Mouse (Mus musculus): ENCODE measurements around the gene Sp3.
"Not testable (repeated sequence)": the region's sequence is repeated elsewhere in the genome, so short reads cannot be mapped to it uniquely, and the experiment has no call there.

Sp3 gene

DNA sequence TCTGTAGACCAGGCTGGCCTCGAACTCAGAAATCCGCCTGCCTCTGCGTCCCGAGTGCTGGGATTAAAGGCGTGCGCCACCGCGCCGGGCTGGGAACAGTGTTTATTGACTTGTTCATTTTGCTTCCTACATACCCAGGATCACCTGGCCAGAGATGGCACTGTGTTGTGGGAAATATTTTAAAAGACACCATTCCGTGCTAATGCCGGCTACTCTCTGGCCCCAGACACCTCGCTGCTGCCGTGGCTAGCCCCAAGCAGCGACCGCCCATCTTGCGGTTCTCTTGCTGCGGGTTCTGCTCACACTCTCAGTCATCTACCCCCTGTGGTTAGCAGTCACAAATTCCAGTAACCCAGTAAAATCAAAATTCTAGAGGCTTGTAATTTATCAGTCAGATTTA, 12.3 kb upstream of the Sp3 start:
- in situ Hi-C loops (cut with MboI): loop anchor here (10.0 kb wide), 1 partner anchor 62 kb away; no protein-coding TSS in a partner anchor

DNA sequence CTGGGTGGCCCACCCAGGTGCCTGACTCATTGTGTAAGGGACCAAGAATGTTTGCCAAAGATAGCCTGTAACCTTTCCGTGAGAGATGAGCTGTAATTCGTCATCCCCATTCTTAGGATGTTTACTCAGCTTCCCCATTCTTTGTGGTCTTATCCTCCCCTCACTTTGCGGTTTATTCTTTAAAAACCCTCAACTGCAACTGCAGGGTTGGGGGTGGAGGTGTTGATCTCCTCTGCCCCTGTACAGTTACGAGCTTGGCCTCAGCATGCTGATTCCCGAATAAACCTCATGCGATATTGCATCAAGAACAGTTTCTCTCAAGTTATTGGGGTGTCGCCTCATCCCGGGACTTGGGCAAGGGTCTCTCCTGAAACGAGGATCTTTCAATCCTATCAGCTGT, 8.7 kb upstream of the Sp3 start:
- in situ Hi-C loops (cut with MboI): not testable (repeated sequence)

DNA sequence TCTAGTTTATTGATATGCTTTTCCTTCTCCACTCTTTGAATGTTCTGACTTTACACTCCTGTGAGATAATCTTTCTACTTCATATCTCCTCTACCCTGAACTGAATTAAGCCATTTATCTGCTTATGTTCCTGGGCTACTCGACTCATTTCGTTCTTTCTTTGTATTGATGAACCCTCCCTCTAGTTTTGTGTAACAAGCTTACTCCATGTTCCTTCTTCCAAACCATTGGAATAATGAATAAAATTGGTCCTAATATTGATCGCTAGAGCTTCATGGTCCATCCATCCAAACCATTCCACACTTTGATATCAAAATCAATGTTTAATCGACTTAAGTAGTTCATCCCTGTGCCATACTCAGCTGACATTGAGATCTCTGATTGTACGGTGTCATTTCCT, 6.4 kb upstream of the Sp3 start, which contains the start of gene Gm11084:
Gene Gm11084 (minus strand): TSS at position 101 of the 400 bp plus-strand sequence.
- in situ Hi-C loops (cut with MboI): no loop called here

DNA sequence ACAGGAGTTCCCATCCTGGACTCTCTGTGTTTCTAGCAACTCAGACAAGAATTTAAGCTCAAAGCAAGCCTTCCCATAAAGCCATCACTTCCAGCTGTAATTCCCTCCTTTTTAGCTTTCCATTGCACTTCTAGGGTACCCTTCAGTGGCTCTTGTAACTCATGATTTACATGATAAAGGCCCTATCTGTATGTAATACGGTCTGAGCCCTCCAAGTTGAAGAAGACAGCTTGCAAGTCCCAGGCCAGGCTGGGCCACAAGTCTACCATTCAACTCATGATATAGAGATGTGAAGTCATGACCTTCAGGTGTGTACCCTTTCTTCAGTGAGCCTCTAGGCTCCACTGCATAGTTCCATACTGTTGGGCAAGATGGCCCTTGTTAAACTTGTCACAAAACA, 5.3 kb upstream of the Sp3 start:
- in situ Hi-C loops (cut with MboI): no loop called here

DNA sequence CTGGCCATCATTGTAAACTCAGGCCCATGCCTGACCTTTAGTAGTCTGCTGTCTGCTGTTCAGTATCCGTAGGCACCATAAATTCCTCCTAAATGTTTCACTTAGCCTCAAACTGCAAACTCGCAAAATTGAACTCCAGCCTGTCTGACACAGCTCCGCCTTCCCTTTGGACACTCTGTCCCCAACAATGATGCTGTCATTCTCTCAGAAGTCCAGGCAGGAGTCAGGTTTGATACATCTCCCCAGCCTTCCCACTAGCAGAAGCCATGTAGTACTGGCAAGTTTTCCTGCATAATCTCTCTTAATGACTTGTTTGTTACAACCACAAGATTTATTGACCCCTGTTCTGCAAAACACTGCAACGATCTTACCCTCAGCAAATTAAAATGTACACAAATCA, 4.6 kb upstream of the Sp3 start:
- in situ Hi-C loops (cut with MboI): no loop called here

DNA sequence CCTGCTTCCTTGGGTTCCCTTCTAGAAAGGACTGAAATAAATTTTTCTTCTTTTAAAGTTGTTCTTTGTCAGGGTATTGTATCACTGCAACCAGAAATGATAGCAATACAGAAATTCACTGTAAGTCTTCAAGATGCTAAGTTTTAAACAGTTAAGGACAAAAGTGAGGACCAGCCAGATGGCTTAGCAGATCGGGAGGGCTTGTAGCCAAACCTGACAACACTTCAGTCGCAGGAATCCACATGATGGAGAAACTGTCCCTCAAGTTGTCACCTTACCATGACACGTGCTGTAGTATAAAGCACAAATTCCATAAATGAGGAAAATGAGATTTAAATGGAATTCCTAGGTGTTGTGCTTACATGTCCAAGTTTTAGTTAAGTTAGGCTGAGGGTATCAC, 3.0 kb upstream of the Sp3 start:
- in situ Hi-C loops (cut with MboI): no loop called here

DNA sequence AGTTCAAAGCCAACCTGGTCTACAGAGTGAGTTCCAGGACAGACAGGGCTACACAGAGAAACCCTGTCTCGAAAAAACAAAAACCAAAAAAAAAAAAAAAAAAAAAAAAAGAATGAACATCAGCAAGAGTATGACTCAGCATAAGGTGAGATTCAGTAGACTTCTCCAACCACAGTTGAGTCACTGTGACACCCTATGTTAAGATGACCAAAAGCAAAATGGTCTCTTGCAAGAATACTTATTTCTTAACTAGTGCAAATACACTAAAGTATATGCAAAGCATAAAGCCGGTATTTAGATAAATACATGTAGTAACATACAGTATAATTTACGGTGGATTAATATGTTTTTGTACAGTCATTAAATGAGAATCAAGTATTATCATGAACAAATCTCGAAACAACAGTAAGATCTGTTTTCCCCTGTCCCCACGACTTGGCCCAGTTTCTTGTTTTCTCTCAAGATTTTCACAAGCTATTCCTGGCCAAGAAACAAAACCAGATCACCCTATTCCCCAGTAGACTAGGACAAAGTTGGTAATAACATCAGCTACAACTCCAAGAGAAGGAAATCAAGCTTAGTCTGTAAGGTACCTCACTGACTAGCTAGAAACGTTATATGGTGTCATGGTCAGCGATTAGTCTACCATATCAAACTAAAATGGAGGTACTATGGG, 2.0 kb upstream of the Sp3 start:
- in situ Hi-C loops (cut with MboI): no loop called here

DNA sequence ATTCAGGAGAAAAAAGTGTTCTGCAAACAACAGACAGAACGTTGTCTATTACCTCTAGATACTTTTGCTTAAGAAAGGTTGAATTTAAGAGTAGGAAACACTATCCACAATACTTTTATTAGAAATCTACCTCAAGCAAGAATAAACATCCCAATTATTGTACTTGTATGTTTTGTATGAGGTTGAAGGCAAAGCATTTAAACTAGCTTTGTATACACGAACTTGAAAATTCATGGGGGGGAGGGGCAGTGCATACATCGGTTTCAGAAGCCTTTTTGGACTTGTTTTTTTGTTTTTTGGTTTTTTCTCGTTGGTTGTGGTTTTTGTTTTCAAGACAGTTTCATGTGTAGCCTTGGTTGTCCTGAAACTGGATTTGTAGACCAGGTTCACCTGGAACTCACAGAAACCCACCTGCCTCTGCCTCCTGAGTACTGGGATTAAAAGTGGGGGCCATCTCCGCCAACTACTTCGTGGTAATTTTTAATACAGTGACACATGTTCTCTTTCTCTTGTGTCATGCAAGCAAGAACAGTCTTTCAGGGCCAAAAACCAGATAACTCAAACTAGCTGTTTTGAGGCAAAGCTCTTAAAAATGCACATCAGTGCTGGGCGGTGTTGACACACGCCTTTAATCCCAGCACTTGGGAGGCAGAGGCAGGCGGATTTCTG, 1.3 kb upstream of the Sp3 start:
- in situ Hi-C loops (cut with MboI): no loop called here

DNA sequence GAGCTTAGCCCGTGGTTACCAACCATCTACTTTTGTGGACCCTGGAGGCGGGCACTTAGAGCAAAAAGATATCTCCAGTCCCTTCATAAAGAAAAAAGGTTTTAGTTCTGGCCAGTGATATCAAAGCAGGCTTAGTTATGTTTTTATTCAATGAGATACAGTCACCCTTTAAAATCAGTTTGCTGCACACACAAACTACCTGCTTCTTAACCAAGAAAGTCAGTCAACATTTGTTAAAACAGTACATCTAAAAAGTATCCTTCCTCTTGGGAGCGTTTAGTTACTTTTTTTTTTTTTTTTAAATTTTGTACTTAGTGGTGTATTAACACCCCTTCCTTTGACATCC, 802 bp upstream of the Sp3 start:
- in situ Hi-C loops (cut with MboI): no loop called here

DNA sequence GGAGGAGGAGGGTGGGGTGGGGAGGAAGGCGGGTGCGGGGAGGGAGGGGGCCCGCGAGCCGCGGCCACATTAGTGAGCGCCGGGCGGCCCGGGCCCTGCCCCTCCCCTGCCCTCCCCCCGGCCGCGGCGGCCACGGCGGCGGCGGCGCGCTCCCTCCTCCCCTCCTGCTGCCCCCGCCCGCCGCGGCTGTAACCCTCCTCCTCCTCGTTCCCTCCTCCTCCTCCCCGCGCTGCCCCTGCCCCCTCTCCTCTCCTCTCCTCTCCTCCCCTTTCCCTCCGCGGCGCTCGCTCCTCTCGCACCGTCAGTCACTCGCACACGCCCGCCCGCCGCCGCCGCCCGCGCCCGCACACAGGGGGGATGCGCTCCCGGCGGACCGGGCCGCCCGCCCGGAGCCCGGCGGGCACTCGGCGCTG, 581 bp downstream of the Sp3 start:
- in situ Hi-C loops (cut with MboI): no loop called here

DNA sequence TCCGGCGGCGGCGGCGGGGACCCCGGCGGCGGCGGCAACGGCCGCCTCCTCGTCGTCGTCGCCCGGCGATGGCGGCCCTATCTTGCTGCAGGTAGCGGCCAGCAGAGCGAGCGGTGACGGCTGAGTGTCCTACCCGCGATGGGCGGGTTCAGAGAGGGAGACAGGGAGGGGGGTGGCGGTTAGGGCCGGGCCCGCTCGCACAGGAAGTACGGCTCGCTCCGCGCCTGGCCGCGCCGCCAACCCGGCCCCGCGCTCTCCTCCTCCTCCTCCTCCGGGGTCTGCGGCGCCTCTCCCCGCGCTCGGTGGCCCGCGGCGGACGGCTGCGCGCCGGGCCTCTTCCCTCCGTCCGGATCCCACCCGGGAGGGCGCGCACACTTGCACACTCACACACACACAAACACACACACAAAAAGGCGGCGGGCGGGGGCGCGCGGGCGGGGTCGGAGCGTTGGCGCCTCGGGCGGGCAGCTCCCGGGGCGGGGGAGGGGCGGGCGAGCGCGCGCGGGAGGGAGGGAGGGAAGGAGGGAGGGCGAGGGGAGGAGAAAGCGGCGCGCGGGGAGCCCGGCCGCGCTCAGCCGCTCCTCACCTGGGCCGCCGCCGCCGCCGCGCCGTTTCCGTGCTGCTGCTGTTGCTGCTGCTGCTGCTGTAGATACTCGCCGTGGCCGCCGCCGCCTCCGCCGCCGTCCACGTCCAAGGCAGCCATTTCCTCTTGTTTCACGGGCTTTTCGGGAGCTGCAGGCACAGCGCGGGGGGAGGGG, 1.2 kb downstream of the Sp3 start:
- in situ Hi-C loops (cut with MboI): no loop called here

DNA sequence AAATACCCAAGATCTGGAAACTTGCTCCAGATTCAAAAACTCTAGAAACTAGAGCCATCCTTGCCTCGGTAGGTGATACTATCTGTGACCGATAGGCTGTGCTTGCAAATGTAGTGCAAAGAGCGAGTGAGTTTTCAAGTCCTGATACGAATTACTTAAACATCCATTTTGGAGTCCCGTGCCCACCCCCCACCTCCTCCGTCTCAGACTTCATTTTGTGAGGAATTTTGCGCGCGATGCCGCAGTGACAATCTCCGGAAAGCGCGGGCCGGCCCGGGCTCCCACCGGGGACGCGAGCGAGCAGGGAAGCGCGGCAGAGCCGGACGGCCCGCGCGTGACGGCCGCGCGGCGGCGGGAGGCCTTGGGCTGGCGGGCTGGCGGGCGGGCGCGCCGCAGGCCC, 1.8 kb downstream of the Sp3 start:
- in situ Hi-C loops (cut with MboI): no loop called here

DNA sequence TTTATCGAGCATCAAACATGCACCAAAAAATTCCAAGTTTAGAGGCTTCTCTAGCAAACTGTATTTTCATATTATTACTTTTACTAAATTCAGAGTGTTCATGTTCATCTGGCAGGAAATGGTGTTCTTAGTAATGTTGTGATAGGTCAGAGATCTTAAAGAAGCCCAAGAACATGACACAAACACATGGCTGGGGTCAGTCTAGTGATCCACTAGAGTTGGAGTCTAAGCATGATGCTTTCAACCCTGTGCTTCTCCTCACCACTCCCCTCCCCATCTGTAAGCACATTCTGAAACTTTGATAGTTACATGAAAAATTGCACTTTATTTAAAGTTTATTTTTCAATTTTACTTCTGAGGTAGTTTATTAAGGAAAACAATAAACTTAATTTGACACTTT, 3.0 kb downstream of the Sp3 start:
- in situ Hi-C loops (cut with MboI): no loop called here

DNA sequence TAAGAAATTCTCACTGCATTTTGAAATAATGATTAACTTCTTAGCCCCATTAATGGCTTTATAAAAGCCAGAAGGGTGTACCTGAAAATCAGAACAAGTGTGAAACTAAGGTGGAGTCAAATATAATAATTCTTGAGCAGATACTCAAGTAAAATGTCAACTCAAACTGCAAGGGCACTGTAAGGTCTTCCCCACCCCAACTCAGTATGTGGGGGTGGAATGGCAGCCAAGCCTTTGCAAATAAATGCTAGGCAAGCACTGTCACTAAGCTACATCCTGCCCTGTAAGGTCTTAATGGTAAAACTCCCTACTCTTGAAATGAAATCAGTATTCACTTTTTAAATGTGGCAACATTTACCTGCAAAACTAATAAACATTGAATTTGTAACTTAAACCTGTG, 4.2 kb downstream of the Sp3 start:
- in situ Hi-C loops (cut with MboI): no loop called here

DNA sequence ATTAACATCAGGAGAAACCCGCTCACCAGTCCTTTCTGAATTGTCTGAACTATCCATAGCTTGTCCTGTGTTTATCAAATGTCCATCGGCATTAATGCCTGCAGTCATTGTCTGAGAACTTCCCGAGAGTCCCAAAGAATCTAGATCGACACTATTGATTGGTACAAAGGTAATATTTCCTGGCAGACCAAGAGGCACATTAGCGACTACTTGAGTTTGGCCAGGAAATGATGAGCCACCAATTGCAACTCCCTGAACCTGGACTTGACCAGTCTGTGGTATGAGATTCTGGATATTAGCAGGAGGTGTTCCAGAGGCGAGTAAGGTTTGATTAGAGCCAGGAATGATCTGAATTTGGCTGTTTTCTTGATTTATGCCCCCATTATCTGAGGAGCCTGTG, 9.4 kb downstream of the Sp3 start:
- in situ Hi-C loops (cut with MboI): no loop called here

DNA sequence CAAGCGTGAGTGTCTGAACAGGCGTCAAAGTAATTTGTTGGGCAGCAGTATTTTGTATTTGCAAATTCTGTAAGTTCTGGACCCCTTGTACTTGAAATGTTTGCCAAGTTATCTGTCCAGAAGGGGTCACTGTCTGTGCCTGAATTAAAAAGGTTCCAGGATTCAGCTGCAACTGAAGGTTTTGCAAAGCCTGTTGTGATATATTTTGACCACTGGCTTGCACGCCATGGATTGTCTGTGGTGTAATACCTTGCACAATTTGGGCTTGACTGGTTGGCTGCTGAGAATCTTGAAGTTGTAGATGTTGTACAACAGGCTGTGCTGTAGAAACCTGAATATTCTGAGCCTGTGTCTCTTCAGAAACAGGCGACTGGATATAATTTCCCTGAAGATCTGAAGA, 9.9 kb downstream of the Sp3 start:
- in situ Hi-C loops (cut with MboI): no loop called here

DNA sequence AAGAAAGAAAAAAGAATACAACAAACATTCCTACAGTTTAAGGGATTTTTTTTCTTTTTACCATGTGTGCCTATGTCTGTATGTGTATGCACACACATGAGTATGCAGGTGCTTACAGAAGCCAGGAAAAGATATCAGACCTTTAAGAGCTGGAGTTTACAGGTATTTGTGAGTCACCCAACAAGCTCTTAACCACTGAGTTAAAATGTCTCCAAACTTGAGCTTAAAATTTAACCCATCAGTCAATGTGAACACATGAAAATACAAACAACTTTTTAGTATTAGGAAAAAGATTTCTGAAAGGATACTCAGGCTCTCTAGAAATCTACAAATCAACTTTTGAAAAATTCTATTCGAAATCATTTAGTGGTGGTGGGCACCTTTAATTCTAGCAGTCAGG, 11.7 kb downstream of the Sp3 start:
- in situ Hi-C loops (cut with MboI): no loop called here

DNA sequence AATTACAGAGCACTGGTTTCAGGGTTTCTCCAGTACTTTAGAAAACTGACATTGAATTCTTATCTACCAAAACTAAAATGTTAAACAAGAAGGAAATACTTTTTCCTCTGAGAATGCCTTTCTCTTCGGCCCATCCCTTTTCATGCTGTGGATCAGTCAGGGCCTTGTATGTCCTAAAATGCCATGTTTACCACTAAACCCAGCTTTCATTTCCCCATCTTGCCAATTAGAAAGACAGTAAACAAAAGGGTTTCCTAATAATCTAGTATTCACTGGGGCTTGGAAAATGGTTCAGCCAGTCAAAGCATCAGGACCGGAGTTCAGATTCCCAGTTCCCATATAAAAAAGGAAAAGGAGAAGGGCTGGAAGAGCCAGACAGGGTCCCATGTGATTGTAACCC, 14.8 kb downstream of the Sp3 start:
- in situ Hi-C loops (cut with MboI): no loop called here

DNA sequence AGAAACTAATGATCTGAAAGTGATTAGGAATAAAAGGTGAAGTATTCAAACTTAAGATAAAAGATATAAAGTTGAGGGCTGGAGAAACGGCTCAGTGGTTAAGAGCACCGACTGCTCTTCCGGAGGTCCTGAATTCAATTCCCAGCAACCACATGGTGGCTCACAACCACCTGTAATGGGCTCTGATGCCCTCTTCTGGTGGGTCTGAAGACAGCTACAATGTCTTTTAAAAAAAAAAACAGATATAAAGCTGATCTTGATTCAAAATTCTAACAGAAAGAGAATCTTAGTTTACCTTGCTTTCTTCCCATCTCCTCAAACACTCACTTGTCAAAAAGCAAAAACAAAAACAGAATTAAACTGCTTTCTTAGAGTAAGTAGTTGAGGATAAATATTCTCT, 23.8 kb downstream of the Sp3 start:
- in situ Hi-C loops (cut with MboI): no loop called here

DNA sequence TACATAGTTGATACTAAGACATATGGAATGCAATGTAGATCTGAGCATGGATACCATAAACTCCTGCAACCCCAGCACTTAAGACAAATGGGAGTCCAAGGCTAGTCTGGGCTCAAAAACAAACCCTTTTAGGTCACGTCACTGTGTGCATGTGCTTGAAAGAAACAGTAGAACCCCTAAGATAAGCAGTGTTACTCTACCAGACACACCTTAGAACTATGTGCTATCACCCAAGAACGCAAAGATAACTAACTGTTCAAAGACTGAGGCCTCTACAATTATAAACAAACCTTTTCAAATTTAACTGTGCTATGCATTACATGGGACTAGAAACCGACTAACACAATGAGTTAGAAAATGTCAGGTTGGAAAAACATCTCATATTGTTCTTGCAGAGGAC, 27.3 kb downstream of the Sp3 start:
- in situ Hi-C loops (cut with MboI): no loop called here

DNA sequence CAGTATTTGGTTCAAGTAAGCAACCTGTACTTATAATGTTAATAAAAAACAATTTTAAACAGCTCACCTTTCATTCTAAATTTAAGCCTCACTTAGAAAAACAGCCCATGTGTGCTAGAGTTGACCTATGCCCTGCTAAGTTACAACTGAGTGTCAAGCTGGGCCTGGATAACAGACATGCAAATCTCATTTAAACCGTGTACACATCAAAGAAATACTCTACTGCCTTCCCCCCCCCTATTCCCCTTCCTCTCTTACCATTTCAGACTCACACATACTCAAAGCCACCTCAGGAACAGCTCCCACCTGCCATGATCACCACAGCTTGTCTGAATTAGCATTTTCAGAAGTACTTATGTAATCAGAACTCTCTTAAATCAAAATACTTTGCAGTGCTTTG, 44.3 kb downstream of the Sp3 start:
- in situ Hi-C loops (cut with MboI): no loop called here

DNA sequence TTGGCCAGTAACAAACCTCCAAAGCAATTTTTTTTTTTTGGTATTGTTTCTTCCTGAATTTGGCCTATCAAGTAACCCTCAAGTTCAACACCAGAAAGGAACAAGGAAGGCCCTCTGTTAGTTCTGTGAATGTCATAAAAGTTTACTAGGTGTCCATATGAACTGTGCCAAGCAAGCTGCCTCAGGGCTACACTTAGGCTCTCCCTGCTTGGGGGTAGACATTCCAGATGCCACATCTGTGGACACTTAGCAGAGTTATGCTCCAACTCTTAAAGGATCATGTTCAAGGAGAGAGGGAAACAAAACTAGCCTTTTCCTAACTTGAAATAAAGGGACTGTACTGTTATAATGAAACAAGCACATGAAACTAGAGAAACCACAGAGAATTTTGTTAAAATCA, 48.1 kb downstream of the Sp3 start:
- in situ Hi-C loops (cut with MboI): no loop called here

DNA sequence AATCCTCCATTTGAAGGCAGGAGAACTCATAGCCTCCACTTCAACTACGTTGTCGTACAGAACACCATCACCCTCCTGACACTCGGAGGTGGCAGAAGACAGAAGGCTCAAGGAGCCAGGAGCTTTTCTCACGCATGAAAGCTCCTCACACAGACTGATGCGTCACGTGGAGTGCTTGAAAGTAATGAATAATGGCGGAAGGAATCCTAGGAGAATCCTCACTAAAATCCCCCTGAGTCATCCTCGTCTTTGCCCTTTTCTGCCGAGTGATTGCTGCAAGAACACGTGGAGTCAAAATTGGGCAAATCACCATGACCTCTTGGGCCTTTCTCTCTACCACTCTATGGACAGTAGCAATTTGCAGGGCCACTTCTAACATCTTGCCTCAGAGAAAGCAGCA, 55.3 kb downstream of the Sp3 start:
- in situ Hi-C loops (cut with MboI): no loop called here
